Mouse (Mus musculus): ENCODE measurements at regions not wholly inside any gene's neighbourhood (a gene's known extent, or its start where the extent isn't known, plus 50 kb on each side); places are given as distances from the start of the nearest gene placed in this dataset.

GRCm38 (mm10) chr13:31171751-31172150, 197.7 kb downstream of the Gm5447 start:
- TF ChIP-seq GATA1 (IDR thresholded peaks at IDR 0.05; ENCODE audit: borderline replicate concordance, low read length) (no peak), FLI1 (IDR thresholded peaks at IDR 0.05; ENCODE audit: low read length) (no peak)
